Mouse (Mus musculus) heart, adult 2 months (tissue): ENCODE data around the gene Tmem242.

Experiments used
- CTCF ChIP-seq: fragments of 200-600 bp; IDR thresholded peaks from 2 replicates; pipeline ENCODE4 v1.8.1; 2022; ENCODE audit warnings: antibody characterized with exemption, mild to moderate bottlenecking, moderate library complexity
- POLR2A ChIP-seq: fragments of 200-500 bp; IDR thresholded peaks from 2 replicates; pipeline ENCODE4 v1.6.1; 2011; ENCODE audit warnings: mild to moderate bottlenecking, low read depth, low read length, control low read depth; ENCODE audit not compliant: insufficient read depth

- TF ChIP-seq POLR2A (no peak), CTCF (no peak)
These were observed 28.9 kb downstream of the Tmem242 start for GRCm38 (mm10) chr17:5411205-5411604.
